Mouse (Mus musculus) testis, adult 2 months (tissue): Measurements from ENCODE around the gene Dhrs13.

Experiments
- CTCF ChIP-seq: fragments of 200-500 bp; IDR thresholded peaks from 2 replicates; pipeline ENCODE4 v1.5.1; 2012; ENCODE audit warnings: low read depth, mild to moderate bottlenecking, inconsistent platforms, low read length, moderate library complexity; ENCODE audit not compliant: control insufficient read depth, insufficient read depth, insufficient replicate concordance
- POLR2A ChIP-seq: fragments of 200-500 bp; IDR thresholded peaks from 2 replicates; pipeline ENCODE4 v1.6.1; 2012; ENCODE audit warnings: low read depth, mild to moderate bottlenecking, inconsistent platforms, low read length, moderate library complexity; ENCODE audit not compliant: control insufficient read depth

DNA sequence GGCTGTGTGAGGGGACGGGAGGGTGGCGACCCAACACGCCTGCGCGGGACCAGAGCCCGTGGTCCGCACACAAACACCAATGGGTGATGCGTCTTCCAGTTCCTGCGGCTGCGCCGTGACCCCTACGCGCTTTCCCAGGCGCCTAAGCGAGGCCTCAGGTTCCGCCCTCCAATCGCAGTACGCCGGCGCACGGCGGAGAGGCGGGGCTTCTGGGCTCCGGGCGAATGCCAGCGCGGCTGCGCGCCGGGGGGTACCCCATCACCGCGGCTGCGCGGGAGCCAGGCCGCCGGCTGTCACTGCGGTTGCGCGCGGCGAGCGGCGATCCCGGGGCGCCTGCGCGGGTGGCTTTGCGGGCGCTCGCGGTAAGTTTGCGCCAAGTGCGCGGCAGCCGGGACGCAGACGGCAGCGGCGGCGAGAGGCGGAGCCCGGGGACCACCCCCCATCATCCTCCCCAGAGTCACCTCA lies 49.6 kb upstream of the Dhrs13 start, which contains the start of gene Phf12:
- TF ChIP-seq CTCF: no peak
- TF ChIP-seq POLR2A: peak; percentile 78
